Mouse (Mus musculus): ENCODE measurements at regions not wholly inside any gene's neighbourhood (a gene's known extent, or its start where the extent isn't known, plus 50 kb on each side); places are given as distances from the start of the nearest gene placed in this dataset.

DNA sequence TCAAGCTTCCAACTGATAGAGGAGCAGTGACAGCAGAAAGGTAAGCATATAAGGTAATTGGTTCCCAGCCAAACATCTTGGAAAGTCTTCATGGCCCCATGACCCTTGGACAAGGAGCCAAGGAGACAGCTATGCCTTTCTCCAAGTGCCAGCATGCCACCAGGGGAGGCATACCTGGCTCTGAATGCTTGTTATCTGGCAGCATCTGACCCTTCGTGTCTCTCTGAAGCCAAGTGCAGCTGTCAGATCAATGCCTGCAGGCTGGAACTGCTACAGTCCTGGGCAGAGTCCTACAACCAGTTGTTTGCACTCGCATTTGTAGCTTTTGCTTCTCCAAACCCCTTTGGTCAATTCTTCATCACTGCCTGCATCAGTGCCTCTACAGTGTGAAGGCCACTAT is 309.3 kb upstream of the Ppargc1a start:
- Histone ChIP-seq H3K27me3 (ENCODE audit: control insufficient read depth, insufficient read depth, low read length) (no peaks in the 10 kb centered on the region), H3K36me3 (ENCODE audit: control insufficient read depth, insufficient read depth, low read length) (no peaks in the 10 kb centered on the region), H3K4me3 (ENCODE audit: extremely low read depth, insufficient read depth, insufficient read length) (no peak overlapping the region), H3K4me1 (ENCODE audit: control insufficient read depth, insufficient read depth, insufficient read length) (no peaks in the 10 kb centered on the region), H3K27ac (ENCODE audit: insufficient read depth, low read length) (no peak overlapping the region)
- no peak for DNase-seq (ENCODE audit: low read depth in 1 of 2, low spot score in 2 of 2)
- WGBS: 81% methylated on average over 2 of the region's 2 CpGs
- no peak for TF ChIP-seq POLR2A (IDR thresholded peaks at IDR 0.05; ENCODE audit: low read depth, low read length)
- TF ChIP-seq CTCF (IDR thresholded peaks at IDR 0.05; ENCODE audit: extremely low read depth, insufficient read depth, insufficient read length, insufficient replicate concordance): no peak

DNA sequence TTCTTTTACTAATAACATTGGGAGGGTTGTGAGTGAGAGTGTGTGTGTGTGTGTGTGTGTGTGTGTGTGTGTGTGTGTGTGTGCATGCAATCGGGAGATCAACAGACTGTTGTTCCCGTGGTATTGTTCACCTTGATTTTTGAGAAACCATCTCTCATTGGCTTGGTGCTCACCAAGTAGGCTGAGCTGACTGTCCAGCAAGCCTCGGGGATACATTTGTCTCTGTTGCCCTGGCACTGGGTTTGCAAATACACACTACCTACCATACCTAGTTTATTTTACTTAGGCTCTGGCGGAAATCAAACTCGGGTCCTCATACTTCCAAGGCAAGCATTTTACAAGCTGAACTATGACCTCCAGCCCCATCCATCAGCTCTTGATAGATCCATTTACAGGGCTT is 306.0 kb upstream of the Ppargc1a start:
- Histone ChIP-seq H3K4me3 (ENCODE audit: extremely low read depth, insufficient read depth, insufficient read length) (no peak overlapping the region), H3K27ac (ENCODE audit: insufficient read depth, low read length) (no peak overlapping the region)
- TF ChIP-seq POLR2A (IDR thresholded peaks at IDR 0.05; ENCODE audit: low read depth, low read length) (no peak), CTCF (IDR thresholded peaks at IDR 0.05; ENCODE audit: extremely low read depth, insufficient read depth, insufficient read length, insufficient replicate concordance) (no peak)

DNA sequence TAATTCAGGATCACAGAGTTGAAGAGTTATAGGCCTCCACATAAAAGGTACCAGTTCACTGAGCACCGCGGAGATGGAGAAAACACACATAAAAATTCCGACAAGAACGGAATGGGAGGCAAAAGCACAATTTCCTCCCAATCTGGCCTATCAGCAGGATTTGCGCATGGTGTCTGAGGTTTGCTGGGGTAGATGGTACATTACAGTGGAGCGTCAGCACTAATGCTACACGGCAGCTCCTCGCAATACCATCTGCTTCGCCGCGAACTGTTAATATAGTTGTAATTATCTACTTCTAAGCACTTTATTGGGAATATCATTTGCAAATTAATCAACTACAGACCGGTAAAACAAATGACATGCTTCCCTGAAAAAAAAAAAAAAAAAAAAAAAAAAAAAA is 304.2 kb upstream of the Ppargc1a start:
- 95% methylated on average over 12 of the region's 12 CpGs for WGBS
- H3K36me3 ChIP-seq (ENCODE audit: control insufficient read depth, insufficient read depth, low read length): no peaks in the 10 kb centered on the region
- H3K27ac ChIP-seq (ENCODE audit: insufficient read depth, low read length): no peak overlapping the region
- H3K27me3 ChIP-seq (ENCODE audit: control insufficient read depth, insufficient read depth, low read length): no peaks in the 10 kb centered on the region
- no peak for DNase-seq (ENCODE audit: low read depth in 1 of 2, low spot score in 2 of 2)
- H3K4me1 ChIP-seq (ENCODE audit: control insufficient read depth, insufficient read depth, insufficient read length): no peaks in the 10 kb centered on the region
- no peak overlapping the region for H3K4me3 ChIP-seq (ENCODE audit: extremely low read depth, insufficient read depth, insufficient read length)
- no peak for TF ChIP-seq CTCF (IDR thresholded peaks at IDR 0.05; ENCODE audit: extremely low read depth, insufficient read depth, insufficient read length, insufficient replicate concordance)
- TF ChIP-seq POLR2A (IDR thresholded peaks at IDR 0.05; ENCODE audit: low read depth, low read length): no peak

More for the DNA sequence above, 306.0 kb upstream of the Ppargc1a start:
- Histone ChIP-seq H3K27me3 (ENCODE audit: control insufficient read depth, insufficient read depth, low read length) (no peaks in the 10 kb centered on the region), H3K36me3 (ENCODE audit: control insufficient read depth, insufficient read depth, low read length) (no peaks in the 10 kb centered on the region), H3K4me1 (ENCODE audit: control insufficient read depth, insufficient read depth, insufficient read length) (no peaks in the 10 kb centered on the region)
- no peak for DNase-seq (ENCODE audit: low read depth in 1 of 2, low spot score in 2 of 2)
- 89% methylated on average over 5 of the region's 5 CpGs for WGBS

DNA sequence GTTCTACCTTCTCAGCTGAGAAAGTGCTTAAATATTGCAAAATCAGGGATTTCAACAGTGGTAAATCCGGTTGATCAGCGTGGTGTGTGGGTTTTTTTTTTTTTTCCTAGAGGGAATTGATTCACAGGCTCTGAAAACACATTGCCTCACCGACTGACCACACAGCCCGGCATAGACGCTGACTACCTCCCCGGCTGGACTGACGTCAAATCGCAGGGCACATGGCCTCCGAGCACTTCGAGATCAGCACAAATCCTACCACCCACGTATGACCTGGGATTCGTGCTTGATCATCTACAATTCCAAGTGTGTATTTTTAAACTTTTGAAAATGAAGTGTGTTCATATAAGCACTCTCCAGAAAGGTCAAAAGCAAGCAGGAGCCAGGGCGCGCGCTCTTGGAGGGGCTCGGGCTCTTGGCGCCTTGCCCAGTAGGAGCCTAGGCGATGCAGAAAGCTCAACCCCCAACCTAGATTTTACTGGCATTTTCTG is 300.7 kb upstream of the Ppargc1a start:
- 88% methylated on average over 18 of the region's 18 CpGs for WGBS
- no peak for DNase-seq (ENCODE audit: low read depth in 1 of 2, low spot score in 2 of 2)
- Histone ChIP-seq H3K4me1 (ENCODE audit: control insufficient read depth, insufficient read depth, insufficient read length) (no peaks in the 10 kb centered on the region), H3K27ac (ENCODE audit: insufficient read depth, low read length) (no peak overlapping the region), H3K36me3 (ENCODE audit: control insufficient read depth, insufficient read depth, low read length) (no peaks in the 10 kb centered on the region), H3K27me3 (ENCODE audit: control insufficient read depth, insufficient read depth, low read length) (no peaks in the 10 kb centered on the region), H3K4me3 (ENCODE audit: extremely low read depth, insufficient read depth, insufficient read length) (no peak overlapping the region)
- no peak for TF ChIP-seq CTCF (IDR thresholded peaks at IDR 0.05; ENCODE audit: extremely low read depth, insufficient read depth, insufficient read length, insufficient replicate concordance)
- TF ChIP-seq POLR2A (IDR thresholded peaks at IDR 0.05; ENCODE audit: low read depth, low read length): no peak

DNA sequence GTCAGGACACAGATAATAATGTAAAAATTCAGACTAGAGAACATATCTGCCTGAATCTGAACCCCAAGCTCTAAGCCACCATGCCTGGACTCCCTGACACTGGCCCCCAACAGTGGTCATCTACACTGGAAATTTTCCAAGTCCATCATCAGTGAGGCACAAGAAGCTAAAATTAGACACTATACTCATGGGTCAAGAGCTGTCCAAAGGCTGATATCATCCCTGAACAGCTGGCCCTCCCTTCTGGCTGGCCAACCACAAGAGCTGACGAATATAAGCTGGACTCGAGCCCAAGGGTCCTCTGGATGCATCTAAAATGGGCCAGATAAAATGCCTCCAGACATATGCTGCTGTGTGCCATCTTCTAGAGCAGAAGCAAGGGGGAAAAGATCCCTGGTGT is 298.5 kb upstream of the Ppargc1a start:
- Histone ChIP-seq H3K27ac (ENCODE audit: insufficient read depth, low read length) (no peak overlapping the region), H3K36me3 (ENCODE audit: control insufficient read depth, insufficient read depth, low read length) (no peaks in the 10 kb centered on the region), H3K4me1 (ENCODE audit: control insufficient read depth, insufficient read depth, insufficient read length) (no peaks in the 10 kb centered on the region), H3K4me3 (ENCODE audit: extremely low read depth, insufficient read depth, insufficient read length) (no peak overlapping the region), H3K27me3 (ENCODE audit: control insufficient read depth, insufficient read depth, low read length) (no peaks in the 10 kb centered on the region)
- TF ChIP-seq POLR2A (IDR thresholded peaks at IDR 0.05; ENCODE audit: low read depth, low read length) (no peak), CTCF (IDR thresholded peaks at IDR 0.05; ENCODE audit: extremely low read depth, insufficient read depth, insufficient read length, insufficient replicate concordance) (no peak)
- no peak for DNase-seq (ENCODE audit: low read depth in 1 of 2, low spot score in 2 of 2)
- WGBS: 62% methylated on average over 2 of the region's 2 CpGs

DNA sequence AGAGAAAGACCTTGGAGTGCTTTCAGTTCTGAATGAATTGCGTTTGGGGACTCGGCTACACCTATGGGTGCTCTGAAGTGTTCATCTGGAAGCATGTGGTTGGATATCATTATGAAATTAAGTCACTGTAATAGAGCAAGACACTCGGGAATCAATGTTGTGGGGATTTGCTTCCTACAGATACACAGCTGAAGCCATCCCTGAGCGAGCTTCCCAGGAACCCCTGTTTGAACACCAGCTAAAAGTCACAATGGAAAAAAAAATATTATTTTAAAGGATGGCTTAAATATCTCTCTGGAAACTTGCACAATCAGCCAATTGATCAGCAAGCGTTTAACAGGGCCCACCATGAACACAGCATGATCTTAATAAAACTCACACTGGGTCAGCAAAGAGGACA is 293.0 kb upstream of the Ppargc1a start:
- Histone ChIP-seq H3K4me3 (ENCODE audit: extremely low read depth, insufficient read depth, insufficient read length) (no peak overlapping the region), H3K27me3 (ENCODE audit: control insufficient read depth, insufficient read depth, low read length) (no peaks in the 10 kb centered on the region), H3K27ac (ENCODE audit: insufficient read depth, low read length) (no peak overlapping the region), H3K4me1 (ENCODE audit: control insufficient read depth, insufficient read depth, insufficient read length) (no peaks in the 10 kb centered on the region), H3K36me3 (ENCODE audit: control insufficient read depth, insufficient read depth, low read length) (no peaks in the 10 kb centered on the region)
- DNase-seq (ENCODE audit: low read depth in 1 of 2, low spot score in 2 of 2): no peak
- WGBS: 89% methylated on average over 5 of the region's 5 CpGs
- TF ChIP-seq CTCF (IDR thresholded peaks at IDR 0.05; ENCODE audit: extremely low read depth, insufficient read depth, insufficient read length, insufficient replicate concordance) (no peak), POLR2A (IDR thresholded peaks at IDR 0.05; ENCODE audit: low read depth, low read length) (no peak)

DNA sequence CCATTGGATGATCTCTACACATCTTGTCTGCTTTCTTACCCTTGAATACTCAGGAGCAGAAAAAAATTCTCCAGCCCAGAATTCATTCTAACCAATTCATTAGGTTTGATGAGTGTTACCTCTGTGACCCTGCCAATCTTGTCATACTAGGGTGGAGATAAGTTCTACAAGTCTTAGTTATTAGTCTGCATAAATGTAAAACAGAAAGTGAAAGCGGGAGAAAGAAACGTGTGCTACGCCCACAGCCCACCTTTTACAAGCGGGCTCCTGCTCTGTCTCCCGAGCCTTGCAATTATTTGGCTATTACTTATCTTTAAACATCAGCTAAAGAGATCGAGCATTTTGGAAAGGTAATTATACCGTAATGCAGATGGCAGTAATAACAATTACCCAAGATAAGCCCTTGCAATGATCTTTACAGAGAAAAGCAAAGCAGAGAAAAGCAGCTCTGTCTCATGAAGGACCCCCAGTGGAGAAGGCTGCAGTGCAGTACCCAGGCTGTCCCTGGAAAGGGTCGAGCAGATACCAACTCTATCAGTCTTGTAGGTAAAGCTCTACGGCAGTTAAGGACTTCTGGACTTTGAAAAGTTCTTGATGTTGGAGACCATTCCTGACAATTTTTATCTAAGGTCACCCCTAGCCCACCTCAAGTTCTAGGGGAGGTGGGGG is 286.1 kb upstream of the Ppargc1a start:
- TF ChIP-seq CTCF (IDR thresholded peaks at IDR 0.05; ENCODE audit: extremely low read depth, insufficient read depth, insufficient read length, insufficient replicate concordance) (no peak), POLR2A (IDR thresholded peaks at IDR 0.05; ENCODE audit: low read depth, low read length) (no peak)
- H3K27ac ChIP-seq (ENCODE audit: insufficient read depth, low read length): no peak overlapping the region
- H3K36me3 ChIP-seq (ENCODE audit: control insufficient read depth, insufficient read depth, low read length): no peaks in the 10 kb centered on the region
- H3K4me3 ChIP-seq (ENCODE audit: extremely low read depth, insufficient read depth, insufficient read length): peak overlapping the region; percentile 30
- H3K27me3 ChIP-seq (ENCODE audit: control insufficient read depth, insufficient read depth, low read length): no peaks in the 10 kb centered on the region
- WGBS: 11% methylated on average over 9 of the region's 9 CpGs
- H3K4me1 ChIP-seq (ENCODE audit: control insufficient read depth, insufficient read depth, insufficient read length): no peaks in the 10 kb centered on the region
- DNase-seq (ENCODE audit: low read depth in 1 of 2, low spot score in 2 of 2): no peak
